Mouse (Mus musculus) thymus, adult 2 months (tissue): ENCODE results near the gene Ankar. TPM values are rescaled to one million over a fixed set of nuclear protein-coding genes. Genes with fewer than 3 reads are reported as not detected.

ENCODE experiments used
- DNase-seq: peaks from one replicate; pipeline ENCODE4 v3.0.0; 2021
- H3K27ac ChIP-seq: fragments of 200-500 bp; 2 replicates; pipeline ENCODE4 v1.5.1; 2012; ENCODE audit warnings: low read length, control low read depth; ENCODE audit not compliant: control insufficient read depth, insufficient read depth
- H3K27me3 ChIP-seq: fragments of 200-500 bp; 2 replicates; pipeline ENCODE4 v1.6.1; 2012; ENCODE audit warnings: mild to moderate bottlenecking, low read length, moderate library complexity, mixed read lengths; ENCODE audit not compliant: control insufficient read depth, insufficient read depth
- H3K36me3 ChIP-seq: fragments of 200-500 bp; 2 replicates; pipeline ENCODE4 v1.6.1; 2012; ENCODE audit warnings: mild to moderate bottlenecking, low read length, moderate library complexity; ENCODE audit not compliant: control insufficient read depth, insufficient read depth
- H3K4me1 ChIP-seq: fragments of 200-500 bp; replicated peaks from 2 replicates; pipeline ENCODE4 v1.6.1; 2012; ENCODE audit warnings: low read length; ENCODE audit not compliant: control insufficient read depth, insufficient read depth
- H3K4me3 ChIP-seq: fragments of 200-500 bp; 2 replicates; pipeline ENCODE4 v1.5.1; 2012; ENCODE audit warnings: mild to moderate bottlenecking, low read length, control low read depth, moderate library complexity; ENCODE audit not compliant: control insufficient read depth, insufficient read depth
- CTCF ChIP-seq: fragments of 200-500 bp; IDR thresholded peaks from 2 replicates; pipeline ENCODE4 v1.5.1; 2012; ENCODE audit warnings: mild to moderate bottlenecking, control low read depth, low read length, moderate library complexity, borderline replicate concordance; ENCODE audit not compliant: control insufficient read depth, poor library complexity, insufficient read depth; ENCODE audit errors: extremely low read depth
- POLR2A ChIP-seq: fragments of 200-500 bp; IDR thresholded peaks from 2 replicates; pipeline ENCODE4 v1.6.1; 2012; ENCODE audit warnings: mild to moderate bottlenecking, low read length, control low read depth, moderate library complexity; ENCODE audit not compliant: control insufficient read depth, poor library complexity, insufficient read depth; ENCODE audit errors: extremely low read depth
- WGBS: fragments of 180-500 bp; shearing (Covaris S2); methylation state at CpG from one replicate; pipeline ENCODE4 v1.1.7; 2018; 5-methylcytosine and 5-hydroxymethylcytosine counted together
- polyA plus RNA-seq: library from polyadenylated mRNA; depleted of rRNA; stranded (reverse); fragments of >200 nt; gene quantifications from 2 replicates; pipeline ENCODE4 v1.2.3, GENCODE M21; 2012

Ankar gene
- polyA plus RNA-seq, 1 experiment: not detected

GRCm38 (mm10) chr1:72609129-72609528 is 91.2 kb downstream of the Ankar start:
- no peak for DNase-seq
- TF ChIP-seq CTCF (no peak), POLR2A (no peak)
- 94% methylated on average over 10 of the region's 10 CpGs for WGBS

GRCm38 (mm10) chr1:72606186-72606673 is 94.1 kb downstream of the Ankar start:
- Histone ChIP-seq H3K27me3 (no peaks in the 10 kb centered on the region), H3K4me1 (no peaks in the 10 kb centered on the region), H3K4me3 (no peak overlapping the region), H3K27ac (no peak overlapping the region), H3K36me3 (peaks cover 15% of the 10 kb centered on the region)
- DNase-seq: no peak
- TF ChIP-seq POLR2A (no peak), CTCF (no peak)
- 87% methylated on average over 12 of the region's 12 CpGs for whole genome bisulfite sequencing

More at GRCm38 (mm10) chr1:72609129-72609528, 91.2 kb downstream of the Ankar start:
- Histone ChIP-seq H3K27me3 (no peaks in the 10 kb centered on the region), H3K4me1 (no peaks in the 10 kb centered on the region), H3K36me3 (peaks cover 20% of the 10 kb centered on the region), H3K4me3 (no peak overlapping the region), H3K27ac (no peak overlapping the region)

- Histone ChIP-seq H3K36me3 (peaks cover 17% of the 10 kb centered on the region), H3K4me3 (no peak overlapping the region), H3K27ac (no peak overlapping the region), H3K27me3 (no peaks in the 10 kb centered on the region), H3K4me1 (no peaks in the 10 kb centered on the region)
- no peak for DNase-seq
- TF ChIP-seq POLR2A (no peak), CTCF (no peak)
- WGBS: 97% methylated on average over 5 of the region's 5 CpGs
Observed at GRCm38 (mm10) chr1:72602803-72603202, 97.6 kb downstream of the Ankar start.

- Histone ChIP-seq H3K36me3 (peaks cover 14% of the 10 kb centered on the region), H3K27ac (no peak overlapping the region), H3K4me3 (no peak overlapping the region), H3K4me1 (no peaks in the 10 kb centered on the region), H3K27me3 (no peaks in the 10 kb centered on the region)
- TF ChIP-seq CTCF: no peak
- TF ChIP-seq POLR2A: no peak
- 93% methylated on average over 5 of the region's 5 CpGs for WGBS
- DNase-seq: no peak
Observed at GRCm38 (mm10) chr1:72602186-72602585, 98.2 kb downstream of the Ankar start.

GRCm38 (mm10) chr1:72601233-72601632 is 99.1 kb downstream of the Ankar start:
- TF ChIP-seq CTCF (no peak), POLR2A (no peak)
- WGBS: 95% methylated on average over 7 of the region's 7 CpGs
- Histone ChIP-seq H3K4me3 (no peak overlapping the region), H3K27me3 (no peaks in the 10 kb centered on the region), H3K4me1 (no peaks in the 10 kb centered on the region), H3K36me3 (peaks cover 23% of the 10 kb centered on the region), H3K27ac (no peak overlapping the region)
- DNase-seq: no peak

GRCm38 (mm10) chr1:72600778-72601177 is 99.6 kb downstream of the Ankar start:
- 95% methylated on average over 5 of the region's 5 CpGs for WGBS
- no peaks in the 10 kb centered on the region for H3K4me1 ChIP-seq
- H3K4me3 ChIP-seq: no peak overlapping the region
- DNase-seq: no peak
- no peaks in the 10 kb centered on the region for H3K27me3 ChIP-seq
- peaks cover 28% of the 10 kb centered on the region for H3K36me3 ChIP-seq
- TF ChIP-seq POLR2A (no peak), CTCF (no peak)
- H3K27ac ChIP-seq: no peak overlapping the region
